Mouse (Mus musculus) C2C12 (cell line): ENCODE results near the gene Spryd4.

Experiments
- CEBPB ChIP-seq: IDR thresholded peaks from one replicate; pipeline ENCODE4 v1.6.1; 2011; ENCODE audit warnings: low read depth, mild to moderate bottlenecking, control low read depth, moderate library complexity
- CTCF ChIP-seq: IDR thresholded peaks from one replicate; pipeline ENCODE4 v1.5.1; 2011; ENCODE audit not compliant: control insufficient read depth, insufficient read depth, insufficient read length
- FOSL1 ChIP-seq: IDR thresholded peaks from one replicate; pipeline ENCODE4 v1.8.0; 2011; ENCODE audit warnings: mild to moderate bottlenecking, low read length; ENCODE audit not compliant: poor library complexity, insufficient read depth, severe bottlenecking
- MAX ChIP-seq: IDR thresholded peaks from one replicate; pipeline ENCODE4 v1.6.1; 2011; ENCODE audit warnings: mild to moderate bottlenecking, control low read depth
- MYOD1 ChIP-seq: IDR thresholded peaks from one replicate; pipeline ENCODE4 v1.6.1; 2011; ENCODE audit warnings: low read depth; ENCODE audit not compliant: control insufficient read depth, insufficient read length
- MYOG ChIP-seq: IDR thresholded peaks from one replicate; pipeline ENCODE4 v1.6.1; 2011; ENCODE audit not compliant: control insufficient read depth, insufficient read length; ENCODE audit errors: extremely low read depth
- USF1 ChIP-seq: IDR thresholded peaks from one replicate; pipeline ENCODE4 v1.6.1; 2011; ENCODE audit warnings: low read depth, mild to moderate bottlenecking, control low read depth, moderate library complexity

GRCm38 (mm10) chr10:128236321-128236720 lies 24.7 kb upstream of the Spryd4 start:
- TF ChIP-seq CTCF = no peak
- no peak for TF ChIP-seq MYOG
- no peak for TF ChIP-seq MAX
- no peak for TF ChIP-seq MYOD1
- TF ChIP-seq CEBPB = no peak
- TF ChIP-seq USF1 = no peak
- no peak for TF ChIP-seq FOSL1
